Mouse (Mus musculus): Measurements from ENCODE around the gene Krtcap3. TPM values are rescaled to one million over a fixed set of nuclear protein-coding genes. Genes with fewer than 3 reads are reported as not detected.
A peak's percentile ranks its signal among the peaks of the same experiment; 100 is the strongest.

Krtcap3 gene
- polyA plus RNA-seq, 1 experiment, result 56.2 TPM

DNA sequence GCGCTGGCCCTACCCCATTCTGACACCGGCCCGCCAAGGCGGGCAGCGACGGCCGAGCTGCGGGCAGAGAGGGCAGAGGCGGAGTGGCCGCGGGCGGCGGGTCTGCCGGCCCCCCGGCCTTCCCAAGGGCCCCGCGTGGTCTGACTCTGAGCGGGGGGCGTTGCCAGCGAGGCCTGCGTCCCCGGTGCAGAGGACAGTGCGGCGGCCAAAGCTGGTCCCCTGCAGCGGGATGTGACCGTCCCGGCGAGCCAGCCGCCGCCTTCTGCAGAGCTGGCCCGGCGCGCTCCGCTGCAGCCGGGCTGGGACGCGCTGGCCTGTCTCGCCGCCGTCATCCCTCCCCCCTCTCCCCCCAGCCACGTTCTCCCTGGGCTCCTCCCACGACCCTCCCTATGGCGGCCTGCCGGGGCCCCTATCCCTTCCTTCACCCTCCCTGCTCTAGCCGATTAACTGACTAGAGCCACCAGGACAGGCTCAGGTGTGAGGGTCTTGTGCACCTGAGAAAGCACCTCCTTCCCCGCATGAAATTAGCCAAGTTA, 44.2 kb downstream of the Krtcap3 start, which contains the start of gene Fndc4:
Gene Fndc4, minus strand, starts transcription at position 475 of the 536 bp plus-strand sequence.
- Histone ChIP-seq H3K27ac (ENCODE audit: control insufficient read depth, insufficient read depth, low read length) (no peak within 1 kb of the TSS), H3K4me1 (replicated peaks; ENCODE audit: control insufficient read depth, insufficient read depth, low read length) (peaks cover 8% of the 10 kb centered on the region; the same call in 1 of the 2 replicates), H3K4me3 (ENCODE audit: control insufficient read depth, insufficient read depth, low read length) (peak within 1 kb of the TSS; percentile 32), H3K27me3 (ENCODE audit: control insufficient read depth, insufficient read depth, low read length) (peaks cover 11% of the 10 kb centered on the region), H3K36me3 (ENCODE audit: control insufficient read depth, insufficient read depth, low read length) (no peaks in the 10 kb centered on the region)
- no peak for DNase-seq
- no peak for TF ChIP-seq CTCF (IDR thresholded peaks at IDR 0.05; ENCODE audit: borderline replicate concordance, control insufficient read depth, extremely low read depth, insufficient read depth, low read length, poor library complexity)
- TF ChIP-seq POLR2A (IDR thresholded peaks at IDR 0.05; ENCODE audit: control insufficient read depth, extremely low read depth, insufficient read depth, low read length, poor library complexity), result no peak
- 4% methylated on average over 33 of the region's 46 CpGs for WGBS

DNA sequence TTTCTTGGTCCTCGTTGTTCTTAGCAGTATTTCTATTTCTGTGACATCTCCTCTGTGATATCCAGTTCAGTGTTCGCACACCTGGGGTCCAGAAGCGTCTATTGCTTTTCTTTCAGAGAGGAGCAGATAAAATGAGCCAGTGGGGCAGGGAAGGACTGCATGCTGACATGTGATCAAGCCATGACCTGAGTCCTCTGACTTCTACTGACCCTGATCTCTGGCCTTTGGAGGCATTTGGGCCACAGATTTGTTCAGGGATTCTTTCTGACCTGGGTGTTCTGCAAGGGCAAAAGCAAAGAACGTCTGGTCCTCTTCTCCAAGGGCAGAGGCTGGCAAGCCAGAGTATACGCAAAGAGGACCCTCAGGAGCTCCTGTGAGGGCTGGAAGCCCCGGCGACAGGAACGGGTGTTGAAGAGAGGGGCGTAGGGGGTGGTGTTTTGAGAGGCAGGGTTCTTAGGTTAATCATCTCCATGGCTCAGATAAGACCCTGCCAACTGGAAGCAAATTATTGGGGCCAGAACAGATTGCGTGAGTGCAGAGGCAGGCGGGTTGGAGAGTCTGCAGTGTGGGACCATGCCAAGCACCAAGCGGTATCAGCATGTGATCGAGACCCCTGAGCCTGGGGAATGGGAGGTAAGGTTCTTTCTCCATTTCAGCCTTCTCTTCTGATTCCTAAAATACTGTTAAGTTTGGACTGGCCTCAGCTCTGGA, 45.7 kb downstream of the Krtcap3 start, which contains the start of gene Gckr:
Gene Gckr, plus strand, starts transcription at position 397 of the 711 bp plus-strand sequence.
- no peak within 1 kb of the TSS for H3K4me3 ChIP-seq (ENCODE audit: control insufficient read depth, insufficient read depth, low read length)
- H3K36me3 ChIP-seq (ENCODE audit: control insufficient read depth, insufficient read depth, low read length), result no peaks in the 10 kb centered on the region
- H3K27ac ChIP-seq (ENCODE audit: control insufficient read depth, insufficient read depth, low read length), result no peak within 1 kb of the TSS
- no peak for TF ChIP-seq POLR2A (IDR thresholded peaks at IDR 0.05; ENCODE audit: control insufficient read depth, extremely low read depth, insufficient read depth, low read length, poor library complexity)
- DNase-seq, result no peak
- peaks cover 11% of the 10 kb centered on the region for H3K27me3 ChIP-seq (ENCODE audit: control insufficient read depth, insufficient read depth, low read length)
- 84% methylated on average over 13 of the region's 13 CpGs for WGBS
- 0 out of 2 replicates have a peak, but pooled peaks cover 6% of the 10 kb centered on the region for H3K4me1 ChIP-seq (replicated peaks; ENCODE audit: control insufficient read depth, insufficient read depth, low read length)

DNA sequence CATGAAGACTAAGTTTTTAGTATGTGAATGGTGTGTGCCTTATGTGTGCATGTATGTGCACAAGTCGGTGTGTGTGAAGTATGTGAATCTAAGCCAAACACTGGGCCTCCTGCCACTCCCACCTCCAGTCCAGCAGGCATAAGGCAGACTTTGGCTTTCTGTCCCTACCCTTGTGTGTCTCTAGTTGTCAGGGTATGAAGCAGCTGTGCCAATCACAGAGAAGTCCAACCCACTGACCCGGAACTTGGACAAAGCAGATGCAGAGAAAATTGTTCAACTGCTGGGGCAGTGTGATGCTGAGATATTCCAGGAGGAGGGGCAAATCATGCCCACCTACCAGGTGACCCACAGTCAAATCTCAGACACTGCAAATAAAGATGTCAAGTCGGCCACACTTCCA, 46.5 kb downstream of the Krtcap3 start:
- Histone ChIP-seq H3K4me3 (ENCODE audit: control insufficient read depth, insufficient read depth, low read length) (no peak overlapping the region), H3K27me3 (ENCODE audit: control insufficient read depth, insufficient read depth, low read length) (peaks cover 11% of the 10 kb centered on the region), H3K27ac (ENCODE audit: control insufficient read depth, insufficient read depth, low read length) (no peak overlapping the region), H3K36me3 (ENCODE audit: control insufficient read depth, insufficient read depth, low read length) (no peaks in the 10 kb centered on the region), H3K4me1 (replicated peaks; ENCODE audit: control insufficient read depth, insufficient read depth, low read length) (0 out of 2 replicates have a peak, but pooled peaks cover 6% of the 10 kb centered on the region)
- TF ChIP-seq POLR2A (IDR thresholded peaks at IDR 0.05; ENCODE audit: control insufficient read depth, extremely low read depth, insufficient read depth, low read length, poor library complexity) (no peak), CTCF (IDR thresholded peaks at IDR 0.05; ENCODE audit: borderline replicate concordance, control insufficient read depth, extremely low read depth, insufficient read depth, low read length, poor library complexity) (no peak)
- WGBS, result 75% methylated on average over 3 of the region's 3 CpGs
- DNase-seq, result no peak

DNA sequence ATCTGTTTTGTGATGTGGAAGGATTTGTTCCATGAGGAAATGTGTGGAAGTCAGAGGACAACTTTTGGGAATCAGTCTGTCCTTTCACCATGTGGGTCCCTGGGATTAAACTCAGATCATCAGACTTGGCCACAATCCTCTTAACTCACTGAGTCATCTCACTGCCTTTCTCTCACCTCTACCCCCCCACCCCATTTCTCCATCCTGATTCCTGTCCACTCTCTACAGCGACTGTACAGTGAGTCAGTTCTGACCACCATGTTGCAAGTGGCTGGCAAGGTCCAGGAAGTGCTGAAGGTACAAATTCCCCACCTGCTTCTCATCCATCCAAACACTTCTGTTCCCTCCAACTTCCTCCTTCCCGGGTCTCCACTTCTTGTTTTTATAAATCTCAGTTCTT, 47.0 kb downstream of the Krtcap3 start:
- Histone ChIP-seq H3K27ac (ENCODE audit: control insufficient read depth, insufficient read depth, low read length) (no peak overlapping the region), H3K4me3 (ENCODE audit: control insufficient read depth, insufficient read depth, low read length) (no peak overlapping the region), H3K27me3 (ENCODE audit: control insufficient read depth, insufficient read depth, low read length) (peaks cover 11% of the 10 kb centered on the region), H3K4me1 (replicated peaks; ENCODE audit: control insufficient read depth, insufficient read depth, low read length) (0 out of 2 replicates have a peak, but pooled peaks cover 6% of the 10 kb centered on the region), H3K36me3 (ENCODE audit: control insufficient read depth, insufficient read depth, low read length) (no peaks in the 10 kb centered on the region)
- TF ChIP-seq POLR2A (IDR thresholded peaks at IDR 0.05; ENCODE audit: control insufficient read depth, extremely low read depth, insufficient read depth, low read length, poor library complexity), result no peak
- TF ChIP-seq CTCF (IDR thresholded peaks at IDR 0.05; ENCODE audit: borderline replicate concordance, control insufficient read depth, extremely low read depth, insufficient read depth, low read length, poor library complexity), result no peak
- DNase-seq, result no peak
- WGBS, result 16% methylated on average over 2 of the region's 2 CpGs

DNA sequence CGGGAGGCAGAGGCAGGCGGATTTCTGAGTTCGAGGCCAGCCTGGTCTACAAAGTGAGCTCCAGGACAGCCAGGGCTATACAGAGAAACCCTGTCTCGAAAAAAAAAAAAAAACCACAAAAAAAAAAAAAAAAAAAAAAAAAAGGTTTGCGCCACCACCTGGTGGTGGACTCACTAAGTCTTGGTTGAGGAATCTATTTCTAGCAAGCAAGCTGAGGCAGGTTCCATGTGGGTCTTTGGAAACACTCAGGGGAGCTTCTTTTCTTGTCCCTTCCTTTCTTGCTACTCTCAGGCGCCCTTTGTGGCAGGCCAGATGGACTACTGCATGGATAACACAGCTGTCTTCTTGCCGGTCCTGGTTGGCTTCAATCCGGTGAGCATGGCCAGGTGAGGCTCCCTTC, 50.4 kb downstream of the Krtcap3 start:
- H3K4me1 ChIP-seq (replicated peaks; ENCODE audit: control insufficient read depth, insufficient read depth, low read length), result no peaks in the 10 kb centered on the region
- H3K36me3 ChIP-seq (ENCODE audit: control insufficient read depth, insufficient read depth, low read length), result no peaks in the 10 kb centered on the region
- TF ChIP-seq POLR2A (IDR thresholded peaks at IDR 0.05; ENCODE audit: control insufficient read depth, extremely low read depth, insufficient read depth, low read length, poor library complexity), result no peak
- TF ChIP-seq CTCF (IDR thresholded peaks at IDR 0.05; ENCODE audit: borderline replicate concordance, control insufficient read depth, extremely low read depth, insufficient read depth, low read length, poor library complexity), result no peak
- no peak overlapping the region for H3K27ac ChIP-seq (ENCODE audit: control insufficient read depth, insufficient read depth, low read length)
- DNase-seq, result no peak
- H3K27me3 ChIP-seq (ENCODE audit: control insufficient read depth, insufficient read depth, low read length), result no peaks in the 10 kb centered on the region; the same call in 1 of the 2 replicates
- no peak overlapping the region for H3K4me3 ChIP-seq (ENCODE audit: control insufficient read depth, insufficient read depth, low read length)
- WGBS, result 50% methylated on average over 8 of the region's 8 CpGs

Other genes starting within 250 kb of the Krtcap3 start
- 52.0 and 67.0 TPM in 2 replicates for gene Atraid, start 203.4 kb upstream of the Krtcap3 start, polyA plus RNA-seq (2012; rRNA removed)
- 35.1 and 37.3 TPM in 2 replicates for gene Slc5a6, start 202.8 kb upstream of the Krtcap3 start, polyA plus RNA-seq (2012; rRNA removed)
- gene Cad, start 196.9 kb upstream of the Krtcap3 start, polyA plus RNA-seq (2012; rRNA removed), result 59.8 and 80.9 TPM in 2 replicates
- not detected in 2 replicates for gene Dnajc5g, start 145.4 kb upstream of the Krtcap3 start, polyA plus RNA-seq (2012; rRNA removed)
- 0.48 and 0.77 TPM in 2 replicates for gene Slc30a3, start 143.5 kb upstream of the Krtcap3 start, polyA plus RNA-seq (2012; rRNA removed)
- 0.92 and 9.3 TPM in 2 replicates for gene Trim54, start 135.0 kb upstream of the Krtcap3 start, polyA plus RNA-seq (2012; rRNA removed)
- gene Ucn, start 112.9 kb upstream of the Krtcap3 start, polyA plus RNA-seq (2012; rRNA removed), result not detected in 2 replicates
- 43.8 and 55.8 TPM in 2 replicates for gene Mpv17, start 97.4 kb upstream of the Krtcap3 start, polyA plus RNA-seq (2012; rRNA removed)
- gene Gm29609, start 71.8 kb upstream of the Krtcap3 start, polyA plus RNA-seq (2012; rRNA removed), result 3.5 and 4.7 TPM in 2 replicates
- 112 and 113 TPM in 2 replicates for gene Gtf3c2, start 71.5 kb upstream of the Krtcap3 start, polyA plus RNA-seq (2012; rRNA removed)
- 127 and 134 TPM in 2 replicates for gene Snx17, start 58.5 kb upstream of the Krtcap3 start, polyA plus RNA-seq (2012; rRNA removed)
- gene Eif2b4, start 58.3 kb upstream of the Krtcap3 start, polyA plus RNA-seq (2012; rRNA removed), result 74.5 and 88.0 TPM in 2 replicates
- 88.5 and 90.3 TPM in 2 replicates for gene Zfp513, start 49.4 kb upstream of the Krtcap3 start, polyA plus RNA-seq (2012; rRNA removed)
- gene Ppm1g, start 31.0 kb upstream of the Krtcap3 start, polyA plus RNA-seq (2012; rRNA removed), result 122 and 168 TPM in 2 replicates
- 261 and 301 TPM in 2 replicates for gene Nrbp1, start 10.8 kb upstream of the Krtcap3 start, polyA plus RNA-seq (2012; rRNA removed)
- gene Gm9970, start 10.5 kb upstream of the Krtcap3 start, polyA plus RNA-seq (2012; rRNA removed), result 0.29 and 0.69 TPM in 2 replicates
- 19.1 and 21.6 TPM in 2 replicates for gene Ift172, start 39.4 kb downstream of the Krtcap3 start, polyA plus RNA-seq (2012; rRNA removed)
- gene Fndc4, start 44.4 kb downstream of the Krtcap3 start, polyA plus RNA-seq (2012; rRNA removed), result 1.8 and 2.4 TPM in 2 replicates
- gene Gckr, start 45.8 kb downstream of the Krtcap3 start, polyA plus RNA-seq (2012; rRNA removed), result 0.05 and 0.64 TPM in 2 replicates
- gene Zfp512, start 200.7 kb downstream of the Krtcap3 start, polyA plus RNA-seq (2012; rRNA removed), result 25.3 and 27.1 TPM in 2 replicates
- gene 4930548H24Rik, start 234.0 kb downstream of the Krtcap3 start, polyA plus RNA-seq (2012; rRNA removed), result 0.04 and 0.05 TPM in 2 replicates
- 15.4 and 19.3 TPM in 2 replicates for gene Gpn1, start 243.1 kb downstream of the Krtcap3 start, polyA plus RNA-seq (2012; rRNA removed)